Mouse (Mus musculus) MEL (cell line): ENCODE measurements around the gene Ptafr. TPM values are rescaled to one million over a fixed set of nuclear protein-coding genes. Genes with fewer than 3 reads are reported as not detected.

Experiments
- DNase-seq: peaks from one replicate; pipeline ENCODE4 v3.0.0; 2011; ENCODE audit warnings: low read depth, low spot score
- H3K27ac ChIP-seq: 2 replicates; pipeline ENCODE4 v1.5.1; 2012; ENCODE audit warnings: low read depth, mild to moderate bottlenecking, control low read depth, low read length, moderate library complexity; ENCODE audit not compliant: control insufficient read depth
- H3K27me3 ChIP-seq, 2 experiments: fragments of 150-350 bp in 1 of 2; sonication (generic) in 1 of 2; 2 replicates each; pipeline ENCODE4 v1.6.1; 2012; ENCODE audit warnings: low read length in 2 of 2, mild to moderate bottlenecking in 2 of 2, improper control_type of control experiment in 1 of 2, moderate library complexity in 1 of 2; ENCODE audit not compliant: insufficient read depth in 2 of 2, control insufficient read depth in 1 of 2
- H3K36me3 ChIP-seq, 2 experiments: 2 replicates each; pipeline ENCODE4 v1.6.1; 2012 to 2014; ENCODE audit warnings: low read length in 2 of 2, improper control_type of control experiment in 1 of 2, inconsistent platforms in 1 of 2, mild to moderate bottlenecking in 1 of 2; ENCODE audit not compliant: insufficient read depth in 2 of 2, control insufficient read depth in 1 of 2
- H3K4me1 ChIP-seq, 2 experiments: fragments of 150-350 bp in 1 of 2; sonication (generic) in 1 of 2; 2 replicates each; pipeline ENCODE4 v1.6.1; 2012; ENCODE audit warnings: low read length in 2 of 2, improper control_type of control experiment in 1 of 2, mild to moderate bottlenecking in 1 of 2; ENCODE audit not compliant: insufficient read depth in 2 of 2, control insufficient read depth in 1 of 2
- H3K4me3 ChIP-seq, 2 experiments: fragments of 150-350 bp in 1 of 2; sonication (generic) in 1 of 2; 2 replicates each; pipeline ENCODE4 v1.5.1; 2012; ENCODE audit warnings: low read depth in 2 of 2, low read length in 2 of 2, mild to moderate bottlenecking in 2 of 2, moderate library complexity in 2 of 2, control low read depth in 1 of 2, improper control_type of control experiment in 1 of 2; ENCODE audit not compliant: control insufficient read depth in 1 of 2, insufficient read depth in 1 of 2
- H3K79me2 ChIP-seq: 2 replicates; pipeline ENCODE4 v1.6.1; 2012; ENCODE audit warnings: mild to moderate bottlenecking, low read length, moderate library complexity; ENCODE audit not compliant: control insufficient read depth, poor library complexity, insufficient read depth
- H3K9ac ChIP-seq: 2 replicates; pipeline ENCODE4 v1.6.1; 2012; ENCODE audit warnings: low read depth, mild to moderate bottlenecking, control low read depth, low read length, moderate library complexity; ENCODE audit not compliant: control insufficient read depth, poor library complexity, severe bottlenecking
- H3K9me3 ChIP-seq: fragments of 150-350 bp; sonication (generic); replicated peaks from 2 replicates; pipeline ENCODE4 v1.6.1; 2012; ENCODE audit warnings: mild to moderate bottlenecking, low read length, improper control_type of control experiment, moderate library complexity; ENCODE audit not compliant: insufficient read depth
- BHLHE40 ChIP-seq: IDR thresholded peaks from 2 replicates; pipeline ENCODE4 v1.6.1; 2012; ENCODE audit warnings: low read depth, mild to moderate bottlenecking, inconsistent platforms, low read length, improper control_type of control experiment, borderline replicate concordance
- CHD1 ChIP-seq: IDR thresholded peaks from 2 replicates; pipeline ENCODE4 v1.6.1; 2012; ENCODE audit warnings: low read depth, mild to moderate bottlenecking, inconsistent platforms, low read length, improper control_type of control experiment
- CHD2 ChIP-seq: IDR thresholded peaks from 2 replicates; pipeline ENCODE4 v1.6.1; 2011; ENCODE audit warnings: low read length, improper control_type of control experiment
- CTCF ChIP-seq, 3 experiments: IDR thresholded peaks in 2 of 3; conservative IDR thresholded peaks in 1 of 3; 2 replicates each; pipeline ENCODE4 v1.5.1; 2011 to 2012; ENCODE audit warnings: low read length in 3 of 3, low read depth in 2 of 3, mild to moderate bottlenecking in 2 of 3, improper control_type of control experiment in 1 of 3, inconsistent platforms in 1 of 3, mixed read lengths in 1 of 3, moderate library complexity in 1 of 3; ENCODE audit not compliant: control insufficient read depth in 1 of 3, insufficient read depth in 1 of 3, poor library complexity in 1 of 3, severe bottlenecking in 1 of 3
- ELF1 ChIP-seq: IDR thresholded peaks from 2 replicates; pipeline ENCODE4 v1.6.1; 2014; ENCODE audit warnings: low read depth, mild to moderate bottlenecking, inconsistent platforms, low read length, improper control_type of control experiment, moderate library complexity
- EP300 ChIP-seq, 2 experiments: IDR thresholded peaks; 2 replicates each; pipeline ENCODE4 v1.6.1; 2011; ENCODE audit warnings: improper control_type of control experiment in 2 of 2, low read length in 2 of 2, low read depth in 1 of 2, mild to moderate bottlenecking in 1 of 2
- ETS1 ChIP-seq: IDR thresholded peaks from 2 replicates; pipeline ENCODE4 v1.6.1; 2012; ENCODE audit warnings: low read depth, mild to moderate bottlenecking, inconsistent platforms, low read length, improper control_type of control experiment, moderate library complexity
- GABPA ChIP-seq: IDR thresholded peaks from 2 replicates; pipeline ENCODE4 v1.6.1; 2012; ENCODE audit warnings: low read depth, mild to moderate bottlenecking, inconsistent platforms, low read length, improper control_type of control experiment, moderate library complexity
- GATA1 ChIP-seq: IDR thresholded peaks from 2 replicates; pipeline ENCODE4 v1.6.1; 2011; ENCODE audit warnings: low read depth, low read length, improper control_type of control experiment
- HCFC1 ChIP-seq: IDR thresholded peaks from 2 replicates; pipeline ENCODE4 v1.6.1; 2012; ENCODE audit warnings: low read depth, mild to moderate bottlenecking, inconsistent platforms, low read length, improper control_type of control experiment, moderate library complexity
- JUND ChIP-seq: IDR thresholded peaks from 2 replicates; pipeline ENCODE4 v1.6.1; 2011; ENCODE audit warnings: low read depth, mild to moderate bottlenecking, improper control_type of control experiment, low read length
- MAFK ChIP-seq: IDR thresholded peaks from 2 replicates; pipeline ENCODE4 v1.6.1; 2011; ENCODE audit warnings: low read depth, mild to moderate bottlenecking, low read length, improper control_type of control experiment, borderline replicate concordance
- MAX ChIP-seq: IDR thresholded peaks from 2 replicates; pipeline ENCODE4 v1.6.1; 2011; ENCODE audit warnings: low read length, improper control_type of control experiment
- MAZ ChIP-seq: IDR thresholded peaks from 2 replicates; pipeline ENCODE4 v1.6.1; 2012; ENCODE audit warnings: low read depth, mild to moderate bottlenecking, inconsistent platforms, low read length, improper control_type of control experiment
- MXI1 ChIP-seq: IDR thresholded peaks from 2 replicates; pipeline ENCODE4 v1.6.1; 2011; ENCODE audit warnings: mild to moderate bottlenecking, low read depth, low read length, improper control_type of control experiment
- MYC ChIP-seq: IDR thresholded peaks from 2 replicates; pipeline ENCODE4 v1.6.1; 2011; ENCODE audit warnings: low read depth, mild to moderate bottlenecking, low read length, improper control_type of control experiment, moderate library complexity
- NRF1 ChIP-seq: IDR thresholded peaks from 2 replicates; pipeline ENCODE4 v1.6.1; 2014; ENCODE audit warnings: low read depth, mild to moderate bottlenecking, inconsistent platforms, low read length, improper control_type of control experiment, moderate library complexity; ENCODE audit not compliant: poor library complexity, insufficient read depth, severe bottlenecking
- POLR2A ChIP-seq, 2 experiments: IDR thresholded peaks; 2 replicates each; pipeline ENCODE4 v1.6.1; 2011 to 2012; ENCODE audit warnings: low read length in 2 of 2, mild to moderate bottlenecking in 2 of 2, control low read depth in 1 of 2, improper control_type of control experiment in 1 of 2, low read depth in 1 of 2, moderate library complexity in 1 of 2; ENCODE audit not compliant: control insufficient read depth in 1 of 2, insufficient read depth in 1 of 2, poor library complexity in 1 of 2
- POLR2AphosphoS2 ChIP-seq: IDR thresholded peaks from 2 replicates; pipeline ENCODE4 v1.6.1; 2011; ENCODE audit warnings: low read length, improper control_type of control experiment
- POLR2AphosphoS5 ChIP-seq: IDR thresholded peaks from 2 replicates; pipeline ENCODE4 v1.6.1; 2012; ENCODE audit warnings: low read depth, borderline replicate concordance, mild to moderate bottlenecking, inconsistent platforms, low read length, moderate library complexity, mixed read lengths
- RAD21 ChIP-seq: IDR thresholded peaks from 2 replicates; pipeline ENCODE4 v1.6.1; 2011; ENCODE audit warnings: mild to moderate bottlenecking, low read depth, low read length, improper control_type of control experiment
- SIN3A ChIP-seq: IDR thresholded peaks from 2 replicates; pipeline ENCODE4 v1.6.1; 2012; ENCODE audit warnings: low read length, improper control_type of control experiment, inconsistent platforms
- TAL1 ChIP-seq: IDR thresholded peaks from 2 replicates; pipeline ENCODE4 v1.6.1; 2012; ENCODE audit warnings: mild to moderate bottlenecking, inconsistent platforms, low read length, moderate library complexity, mixed read lengths
- TBP ChIP-seq: IDR thresholded peaks from 2 replicates; pipeline ENCODE4 v1.8.0; 2011; ENCODE audit warnings: low read depth, low read length, improper control_type of control experiment
- UBTF ChIP-seq: IDR thresholded peaks from 2 replicates; pipeline ENCODE4 v1.6.1; 2012; ENCODE audit warnings: low read depth, mild to moderate bottlenecking, inconsistent platforms, low read length, improper control_type of control experiment, moderate library complexity, borderline replicate concordance; ENCODE audit not compliant: insufficient read depth
- ZKSCAN1 ChIP-seq: IDR thresholded peaks from 2 replicates; pipeline ENCODE4 v1.6.1; 2012; ENCODE audit warnings: low read depth, mild to moderate bottlenecking, inconsistent platforms, low read length, improper control_type of control experiment, moderate library complexity
- polyA plus RNA-seq, 2 experiments: library from polyadenylated mRNA; stranded (reverse) in 1 of 2; unstranded in 1 of 2; fragments of >175 nt in 1 of 2; fragments of >200 nt in 1 of 2; gene quantifications; 2 replicates each; pipeline versions ENCODE4 v1.2.1 to v1.2.4; 2012; ENCODE audit warnings: low replicate concordance in 2 of 2, low read depth in 1 of 2; ENCODE audit not compliant: insufficient read length in 2 of 2, insufficient read depth in 1 of 2, missing spikeins in 1 of 2
- total RNA-seq: library from RNA; depleted of rRNA; stranded (reverse); fragments of 300-350 nt; gene quantifications from 2 replicates; pipeline ENCODE4 v1.2.3, GENCODE M21; 2012

Gene Ptafr
- total and polyA plus RNA-seq, 3 experiments, result 0.06 TPM; not detected in 2

DNA sequence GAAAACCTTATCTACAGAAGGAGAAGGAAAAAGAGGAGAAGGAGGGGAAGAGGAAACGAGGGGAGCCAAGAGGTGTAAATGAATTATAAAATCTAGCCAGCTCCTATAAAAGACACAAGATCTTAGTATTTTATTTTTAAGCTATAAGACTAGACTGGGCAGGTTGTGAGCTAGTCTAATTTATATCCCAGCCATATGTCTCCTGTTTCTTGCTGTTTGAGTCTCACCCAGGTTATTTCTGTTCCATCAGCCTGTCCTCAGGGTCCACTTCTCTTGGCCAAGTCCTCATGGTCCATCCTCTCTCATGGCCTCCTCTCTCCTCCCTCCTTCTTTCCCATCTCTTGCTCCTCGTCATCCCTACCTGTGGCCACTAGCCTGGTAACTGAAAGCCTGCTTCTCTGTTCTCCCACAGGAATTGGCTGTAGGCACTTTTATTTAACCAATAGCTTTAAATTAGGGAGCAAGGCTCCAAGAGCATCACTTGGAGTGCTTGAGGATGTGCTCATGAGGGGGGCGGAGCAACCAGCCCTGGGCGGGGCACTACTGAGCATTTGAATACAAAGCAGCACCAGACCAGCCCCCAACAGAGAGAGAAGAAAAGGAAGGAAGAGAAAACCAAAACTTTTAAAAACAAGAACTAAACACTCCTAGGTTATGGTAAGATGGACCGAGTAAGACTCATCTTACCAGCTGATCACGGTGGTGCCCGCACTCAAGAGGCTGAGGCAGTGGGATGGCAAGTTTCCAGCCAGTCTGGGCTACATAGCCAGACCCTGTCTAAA is 57.6 kb downstream of the Ptafr start:
- no peak overlapping the region for H3K4me3 ChIP-seq
- H3K4me1 ChIP-seq, result peaks cover 4 to 5% of the 10 kb centered on the region in 2 experiments; a peak in 3 of 4 replicates
- H3K79me2 ChIP-seq, result no peaks in the 10 kb centered on the region
- no peak overlapping the region for H3K9ac ChIP-seq
- peak; percentile 67 for DNase-seq
- H3K27me3 ChIP-seq, result no peaks in the 10 kb centered on the region
- peaks cover 0 to 7% of the 10 kb centered on the region in 2 experiments; a peak in 2 of 4 replicates for H3K36me3 ChIP-seq
- H3K27ac ChIP-seq, result no peak overlapping the region
- no peaks in the 10 kb centered on the region for H3K9me3 ChIP-seq
- TF ChIP-seq ETS1 (0 out of 2 replicates have a peak, but pooled peaks have one; percentile 8), TBP (0 out of 2 replicates have a peak, but pooled peaks have one; percentile 16), JUND (no peak)

DNA sequence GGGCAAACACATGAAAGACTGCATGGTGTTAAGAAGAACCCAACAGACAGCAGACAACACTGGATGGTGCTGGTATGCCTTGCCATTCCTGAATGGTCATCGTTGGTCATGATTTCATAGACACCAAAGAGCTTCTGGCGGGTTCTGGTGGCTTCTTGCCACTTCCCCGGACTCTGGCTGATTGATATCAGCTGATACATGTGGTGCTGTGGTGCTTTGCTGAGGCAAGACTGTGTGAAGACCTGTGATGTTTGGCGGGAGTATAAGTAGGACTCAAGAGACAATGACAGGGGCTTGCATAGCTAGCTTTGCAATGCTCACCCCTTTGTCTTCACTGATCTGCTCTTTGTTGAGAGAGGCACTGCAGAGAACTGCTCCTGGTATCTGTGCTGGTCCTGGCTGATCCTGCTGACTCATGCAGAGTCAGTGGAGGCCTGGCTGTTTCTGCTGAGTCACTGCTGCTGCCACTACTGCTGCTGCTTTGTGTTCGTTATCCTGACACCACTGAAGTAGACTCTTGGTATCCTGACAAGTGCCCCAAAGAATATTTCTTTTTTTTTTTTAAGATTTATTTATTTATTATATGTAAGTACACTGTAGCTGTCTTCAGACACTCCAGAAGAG is 60.3 kb downstream of the Ptafr start:
- TF ChIP-seq MAZ (no peak), MXI1 (no peak; the same call in 1 of the 2 replicates), NRF1 (no peak), ELF1 (no peak), MAX (0 out of 2 replicates have a peak, but pooled peaks have one; percentile 11), ZKSCAN1 (no peak), RAD21 (no peak), TAL1 (no peak), CTCF (IDR thresholded peaks at IDR 0.05 in 2 of 3, conservative IDR thresholded peaks at IDR 0.05 in 1 of 3; ENCODE audit: control insufficient read depth in 1 of 3, insufficient read depth in 1 of 3, low read depth in 2 of 3, low read length in 3 of 3, poor library complexity in 1 of 3, severe bottlenecking in 1 of 3) (no peak), JUND (no peak), GATA1 (0 out of 2 replicates have a peak, but pooled peaks have one; percentile 22), POLR2AphosphoS2 (no peak), POLR2AphosphoS5 (no peak), MAFK (peak; percentile 96), CHD2 (no peak), POLR2A (IDR thresholded peaks at IDR 0.05; ENCODE audit: control insufficient read depth in 1 of 2, insufficient read depth in 1 of 2, low read depth in 1 of 2, low read length in 2 of 2, poor library complexity in 1 of 2) (peak in 1 of 2 experiments; percentile 39; a peak in 1 of 4 replicates), CHD1 (no peak), BHLHE40 (no peak), GABPA (peak; percentile 98), ETS1 (peak; percentile 83), UBTF (no peak), EP300 (IDR thresholded peaks at IDR 0.05; ENCODE audit: low read depth in 1 of 2, low read length in 2 of 2) (peak; percentile 68 to 76), MYC (0 out of 2 replicates have a peak, but pooled peaks have one; percentile 5), HCFC1 (no peak), SIN3A (peak; percentile 77)
- H3K27me3 ChIP-seq, result no peaks in the 10 kb centered on the region
- H3K79me2 ChIP-seq, result no peaks in the 10 kb centered on the region
- peaks cover 4 to 5% of the 10 kb centered on the region in 2 experiments; a peak in 3 of 4 replicates for H3K4me1 ChIP-seq
- no peaks in the 10 kb centered on the region for H3K9me3 ChIP-seq
- peaks cover 0 to 12% of the 10 kb centered on the region in 2 experiments; a peak in 2 of 4 replicates for H3K36me3 ChIP-seq
- H3K27ac ChIP-seq, result peak overlapping the region; percentile 62
- peak; percentile 94 for DNase-seq
- no peak overlapping the region for H3K4me3 ChIP-seq
- no peak overlapping the region for H3K9ac ChIP-seq
